Mouse (Mus musculus) limb, embryonic 13.5 days (tissue): ENCODE measurements at regions not wholly inside any gene's neighbourhood (a gene's known extent, or its start where the extent isn't known, plus 50 kb on each side); places are given as distances from the start of the nearest gene placed in this dataset.

ENCODE experiments used
- ATAC-seq: fragments of 200-750 bp; cut with Nextera tagmentation; 2 replicates; pipeline ENCODE4 v1.8.0; 2017; ENCODE audit warnings: low read depth, moderate number of reproducible peaks, moderate TSS enrichment; ENCODE audit not compliant: low FRiP score
- H3K27ac ChIP-seq: fragments of 300-500 bp; sonication (generic); 2 replicates; pipeline ENCODE4 v1.5.1; 2015; ENCODE audit warnings: inconsistent platforms, mild to moderate bottlenecking, moderate library complexity
- H3K27me3 ChIP-seq: fragments of 300-500 bp; sonication (generic); 2 replicates; pipeline ENCODE4 v1.6.1; 2015; ENCODE audit warnings: mild to moderate bottlenecking, inconsistent platforms
- H3K36me3 ChIP-seq: fragments of 300-500 bp; sonication (generic); 2 replicates; pipeline ENCODE4 v1.6.1; 2015; ENCODE audit warnings: inconsistent platforms, mild to moderate bottlenecking, moderate library complexity
- H3K4me1 ChIP-seq: fragments of 300-500 bp; sonication (generic); 2 replicates; pipeline ENCODE4 v1.6.1; 2015; ENCODE audit warnings: inconsistent platforms
- H3K4me2 ChIP-seq: fragments of 300-500 bp; sonication (generic); replicated peaks from 2 replicates; pipeline ENCODE4 v1.6.1; 2015; ENCODE audit warnings: inconsistent platforms, mild to moderate bottlenecking, moderate library complexity
- H3K4me3 ChIP-seq: fragments of 300-500 bp; sonication (generic); 2 replicates; pipeline ENCODE4 v1.5.1; 2015; ENCODE audit warnings: moderate library complexity, mild to moderate bottlenecking, inconsistent platforms
- H3K9ac ChIP-seq: fragments of 300-500 bp; sonication (generic); 2 replicates; pipeline ENCODE4 v1.6.1; 2015; ENCODE audit warnings: mild to moderate bottlenecking, inconsistent platforms
- H3K9me3 ChIP-seq: fragments of 300-500 bp; sonication (generic); 2 replicates; pipeline ENCODE4 v1.6.1; 2016; ENCODE audit warnings: inconsistent platforms
- WGBS: fragments of 180-500 bp; shearing (Covaris S2); methylation state at CpG from one replicate; pipeline ENCODE4 v1.1.7; 2015; 5-methylcytosine and 5-hydroxymethylcytosine counted together

DNA sequence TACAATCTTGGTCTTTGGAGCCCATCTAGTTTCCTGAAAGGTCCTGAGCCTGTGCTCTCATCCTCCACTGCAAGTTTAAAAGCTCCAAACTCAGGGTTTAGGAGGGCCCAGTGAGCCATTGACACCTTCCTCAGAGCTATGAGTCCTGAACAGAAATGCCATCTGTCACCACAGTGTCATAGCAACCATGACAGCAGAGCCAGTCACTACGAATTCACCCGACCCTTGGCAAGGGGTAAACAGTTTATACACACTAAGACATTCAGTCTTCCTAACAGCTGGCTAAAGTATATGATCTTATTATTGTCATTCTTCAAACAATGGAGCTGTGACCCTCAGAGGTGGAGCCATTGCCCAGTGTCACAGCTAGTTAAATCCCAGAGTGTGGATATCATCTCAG lies 163.2 kb upstream of the Sesn3 start:
- no peaks in the 10 kb centered on the region for H3K27me3 ChIP-seq
- no peaks in the 10 kb centered on the region for H3K36me3 ChIP-seq
- no peak overlapping the region for H3K4me3 ChIP-seq
- H3K9me3 ChIP-seq: no peaks in the 10 kb centered on the region
- no peak for ATAC-seq
- H3K4me1 ChIP-seq: 0 out of 2 replicates have a peak, but pooled peaks cover 8% of the 10 kb centered on the region
- H3K9ac ChIP-seq: no peak overlapping the region
- WGBS: 47% methylated on average over 2 of the region's 2 CpGs
- H3K4me2 ChIP-seq: no peak overlapping the region
- no peak overlapping the region for H3K27ac ChIP-seq

GRCm38 (mm10) chr9:14115521-14115920 lies 159.3 kb upstream of the Sesn3 start:
- 73% methylated on average over 3 of the region's 3 CpGs for WGBS
- no peak for ATAC-seq
- Histone ChIP-seq H3K27ac (no peak overlapping the region), H3K4me3 (no peak overlapping the region), H3K9ac (no peak overlapping the region), H3K27me3 (no peaks in the 10 kb centered on the region), H3K4me1 (no peaks in the 10 kb centered on the region), H3K4me2 (no peak overlapping the region), H3K9me3 (no peaks in the 10 kb centered on the region), H3K36me3 (no peaks in the 10 kb centered on the region)

DNA sequence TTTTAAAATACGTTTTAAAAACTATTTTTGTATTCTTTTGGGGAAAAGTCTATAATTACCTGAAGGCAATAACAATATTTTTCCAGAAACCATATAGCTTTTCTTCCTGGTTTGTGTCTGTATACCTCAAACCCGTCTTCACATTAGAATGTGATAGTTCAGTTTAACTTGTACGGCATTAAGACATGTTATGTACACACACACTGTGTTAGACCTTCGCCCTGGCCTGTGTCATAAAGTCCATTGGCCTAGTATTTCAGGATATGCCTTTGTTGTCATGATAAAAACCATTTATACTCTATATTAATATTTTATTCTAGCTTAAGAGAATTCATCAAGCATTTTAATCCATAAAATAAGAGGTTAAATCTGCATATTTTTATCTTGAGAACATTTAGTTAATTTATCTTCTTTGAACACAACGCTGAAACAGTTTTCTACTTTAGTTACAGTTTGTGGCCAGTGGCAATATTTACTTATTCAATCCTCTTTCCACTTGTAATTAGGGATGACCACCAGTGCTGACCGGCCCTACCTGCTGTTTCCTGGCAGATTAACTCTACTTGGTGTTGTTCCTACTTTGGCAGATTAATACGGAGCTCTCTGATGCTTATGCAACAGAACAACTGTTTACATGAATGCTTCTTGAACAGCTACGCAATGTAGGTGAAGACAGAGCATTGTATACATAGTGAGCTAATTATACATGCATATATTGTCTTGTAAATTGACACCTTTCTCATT lies 158.6 kb upstream of the Sesn3 start:
- ATAC-seq: no peak
- Histone ChIP-seq H3K27me3 (no peaks in the 10 kb centered on the region), H3K4me3 (no peak overlapping the region), H3K4me2 (no peak overlapping the region), H3K4me1 (no peaks in the 10 kb centered on the region), H3K9ac (no peak overlapping the region), H3K27ac (no peak overlapping the region), H3K9me3 (no peaks in the 10 kb centered on the region), H3K36me3 (no peaks in the 10 kb centered on the region)
- 80% methylated on average over 8 of the region's 8 CpGs for whole genome bisulfite sequencing

DNA sequence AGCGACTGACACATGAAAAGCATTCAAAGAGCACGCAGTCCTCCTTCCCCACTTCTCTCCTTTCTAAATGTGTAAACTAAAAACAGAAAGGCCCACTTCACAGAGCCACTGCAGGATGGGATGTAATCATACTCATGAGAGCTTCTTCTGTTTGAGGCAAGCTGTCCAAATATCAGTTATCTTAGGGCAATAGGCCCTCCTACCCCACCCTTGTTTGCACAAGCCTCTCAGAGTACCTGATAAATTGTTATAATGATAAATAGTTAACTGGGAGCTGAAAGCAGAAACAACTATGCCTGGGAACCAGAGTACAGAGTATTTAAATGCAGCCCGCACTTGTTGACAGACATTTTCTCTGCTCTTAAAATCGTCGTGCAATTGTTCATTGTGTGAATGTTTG lies 141.5 kb upstream of the Sesn3 start:
- no peak overlapping the region for H3K27ac ChIP-seq
- H3K4me1 ChIP-seq: no peaks in the 10 kb centered on the region
- no peaks in the 10 kb centered on the region for H3K27me3 ChIP-seq
- peaks cover 4% of the 10 kb centered on the region; the same call in 1 of the 2 replicates for H3K9me3 ChIP-seq
- no peak overlapping the region for H3K9ac ChIP-seq
- ATAC-seq: no peak
- 85% methylated on average over 5 of the region's 5 CpGs for WGBS
- no peak overlapping the region for H3K4me3 ChIP-seq
- H3K4me2 ChIP-seq: no peak overlapping the region
- H3K36me3 ChIP-seq: no peaks in the 10 kb centered on the region

DNA sequence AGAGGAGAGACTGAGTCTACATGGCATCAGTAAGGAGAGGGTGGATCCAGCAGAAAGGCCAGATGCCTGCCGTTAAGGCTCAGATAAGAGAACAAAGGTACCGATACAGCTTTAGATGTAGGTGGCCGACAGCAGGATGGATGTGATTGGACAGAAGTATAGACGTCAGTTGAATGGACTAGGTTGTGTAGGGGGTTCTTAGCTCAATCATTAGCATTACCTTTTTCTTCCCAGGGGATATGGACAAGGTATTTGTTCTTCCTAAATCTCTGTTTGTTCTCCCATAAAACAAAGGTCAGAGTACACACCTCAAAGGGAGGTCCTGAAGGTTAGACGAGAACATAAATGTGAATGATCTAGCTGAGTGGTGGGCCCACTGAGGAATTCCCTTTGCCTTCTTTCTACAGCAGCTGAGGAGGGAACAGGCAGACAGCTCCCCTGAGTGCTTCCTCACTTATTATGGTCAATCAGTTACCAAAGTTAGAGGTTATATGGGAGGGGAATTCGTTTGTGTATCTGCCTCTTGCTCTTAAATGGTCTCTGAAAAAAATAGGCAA lies 139.9 kb upstream of the Sesn3 start:
- no peak for ATAC-seq
- H3K27me3 ChIP-seq: no peaks in the 10 kb centered on the region

GRCm38 (mm10) chr9:14141321-14141720 lies 133.5 kb upstream of the Sesn3 start:
- no peak overlapping the region for H3K27ac ChIP-seq
- no peaks in the 10 kb centered on the region for H3K4me1 ChIP-seq
- WGBS: 92% methylated on average over 4 of the region's 4 CpGs
- no peaks in the 10 kb centered on the region for H3K36me3 ChIP-seq
- no peak for ATAC-seq
- H3K9ac ChIP-seq: no peak overlapping the region
- no peaks in the 10 kb centered on the region for H3K9me3 ChIP-seq
- H3K4me3 ChIP-seq: no peak overlapping the region
- H3K4me2 ChIP-seq: no peak overlapping the region
- no peaks in the 10 kb centered on the region for H3K27me3 ChIP-seq

More for the DNA sequence above, 139.9 kb upstream of the Sesn3 start:
- Histone ChIP-seq H3K4me2 (no peak overlapping the region), H3K9ac (no peak overlapping the region), H3K4me1 (no peaks in the 10 kb centered on the region), H3K27ac (no peak overlapping the region), H3K4me3 (no peak overlapping the region), H3K9me3 (peaks cover 4% of the 10 kb centered on the region; the same call in 1 of the 2 replicates), H3K36me3 (no peaks in the 10 kb centered on the region)
- WGBS: 66% methylated on average over 6 of the region's 6 CpGs

- no peaks in the 10 kb centered on the region for H3K4me1 ChIP-seq
- no peak overlapping the region for H3K4me2 ChIP-seq
- WGBS: 49% methylated on average over 2 of the region's 2 CpGs
- ATAC-seq: no peak
- H3K9me3 ChIP-seq: no peaks in the 10 kb centered on the region
- no peaks in the 10 kb centered on the region for H3K27me3 ChIP-seq
- H3K4me3 ChIP-seq: no peak overlapping the region
- H3K36me3 ChIP-seq: no peaks in the 10 kb centered on the region
- H3K9ac ChIP-seq: no peak overlapping the region
- H3K27ac ChIP-seq: no peak overlapping the region
Measured at GRCm38 (mm10) chr9:14143988-14144387, 130.9 kb upstream of the Sesn3 start.

- H3K9me3 ChIP-seq: no peaks in the 10 kb centered on the region
- no peak overlapping the region for H3K9ac ChIP-seq
- WGBS: 83% methylated on average over 7 of the region's 7 CpGs
- no peak overlapping the region for H3K4me3 ChIP-seq
- no peak for ATAC-seq
- no peak overlapping the region for H3K27ac ChIP-seq
- no peaks in the 10 kb centered on the region for H3K36me3 ChIP-seq
- no peak overlapping the region for H3K4me2 ChIP-seq
- 0 out of 2 replicates have a peak, but pooled peaks cover 5% of the 10 kb centered on the region for H3K27me3 ChIP-seq
- H3K4me1 ChIP-seq: peaks cover 4% of the 10 kb centered on the region; the same call in 1 of the 2 replicates
Measured at GRCm38 (mm10) chr9:14147088-14147487, 127.8 kb upstream of the Sesn3 start.

DNA sequence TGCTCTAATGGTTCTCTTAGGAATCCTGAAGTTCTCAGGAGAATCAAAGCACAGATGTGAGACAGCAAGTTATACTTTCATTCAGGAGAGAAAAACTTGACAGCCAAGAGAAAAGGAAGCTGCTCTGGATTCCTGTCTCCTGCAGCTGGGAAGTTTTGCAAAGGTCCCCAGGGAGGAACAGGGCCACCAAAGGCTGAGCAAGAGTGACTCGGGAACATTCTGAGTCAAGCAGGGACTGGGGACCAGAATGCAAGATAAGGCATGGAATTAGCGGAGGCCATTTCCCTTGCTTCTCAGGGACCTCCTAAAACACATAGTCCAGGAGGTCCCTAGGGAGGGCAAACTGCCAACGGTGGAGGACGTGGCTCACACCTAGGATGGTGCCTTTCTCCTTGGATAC lies 127.1 kb upstream of the Sesn3 start:
- Histone ChIP-seq H3K9ac (no peak overlapping the region), H3K36me3 (no peaks in the 10 kb centered on the region), H3K27ac (no peak overlapping the region), H3K4me2 (no peak overlapping the region), H3K9me3 (no peaks in the 10 kb centered on the region), H3K4me1 (peaks cover 4% of the 10 kb centered on the region; the same call in 1 of the 2 replicates), H3K27me3 (0 out of 2 replicates have a peak, but pooled peaks cover 5% of the 10 kb centered on the region), H3K4me3 (no peak overlapping the region)
- ATAC-seq: no peak
- WGBS: 55% methylated on average over 4 of the region's 4 CpGs

DNA sequence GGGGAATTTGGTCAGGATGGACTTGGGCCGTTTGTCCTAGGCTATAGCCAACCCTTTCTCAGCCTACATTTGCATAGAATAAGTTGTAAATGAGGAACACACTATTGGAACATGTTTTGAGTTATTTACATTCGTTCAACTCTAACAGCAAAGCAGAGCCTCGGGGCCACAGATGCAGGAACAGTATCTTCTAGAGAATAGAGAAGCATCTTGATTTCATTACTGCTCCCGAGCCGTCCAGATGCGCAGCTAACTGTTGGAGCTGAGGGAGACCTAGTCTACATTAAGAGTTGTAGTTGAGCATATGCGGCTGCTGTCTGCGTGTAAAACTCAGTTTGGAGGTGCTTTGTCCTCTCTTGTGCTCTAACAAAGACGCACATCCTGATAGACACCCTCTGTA lies 124.6 kb upstream of the Sesn3 start:
- Histone ChIP-seq H3K27ac (no peak overlapping the region), H3K9me3 (no peaks in the 10 kb centered on the region), H3K9ac (no peak overlapping the region), H3K27me3 (0 out of 2 replicates have a peak, but pooled peaks cover 5% of the 10 kb centered on the region), H3K4me3 (no peak overlapping the region), H3K4me2 (no peak overlapping the region), H3K36me3 (no peaks in the 10 kb centered on the region), H3K4me1 (peaks cover 4% of the 10 kb centered on the region; the same call in 1 of the 2 replicates)
- 0 out of 2 replicates have a peak, but pooled peaks have one; percentile 19 for ATAC-seq
- WGBS: 46% methylated on average over 9 of the region's 9 CpGs

DNA sequence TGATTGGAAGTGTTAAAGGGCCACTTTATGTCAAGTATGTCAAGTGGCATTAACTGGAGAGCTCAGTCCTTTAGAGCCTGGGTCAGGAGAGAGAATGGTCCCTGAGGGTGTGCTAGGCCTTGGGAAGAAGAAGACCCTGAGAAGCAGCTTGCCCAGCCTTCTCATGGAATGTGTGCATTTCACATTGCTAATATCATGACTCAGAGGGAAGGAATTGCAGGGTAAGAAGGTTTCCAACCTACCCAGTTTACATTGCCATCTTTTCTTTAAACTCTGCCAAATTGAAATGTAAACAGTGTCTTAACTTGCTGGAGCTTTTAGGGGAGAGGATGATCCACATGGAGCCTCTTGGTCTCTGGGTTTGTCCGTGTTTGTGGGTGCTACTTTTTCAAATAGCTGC lies 117.9 kb upstream of the Sesn3 start:
- H3K36me3 ChIP-seq: no peaks in the 10 kb centered on the region
- WGBS: 60% methylated on average over 1 of the region's 1 CpGs
- H3K9ac ChIP-seq: no peak overlapping the region
- H3K4me2 ChIP-seq: no peak overlapping the region
- no peak for ATAC-seq
- no peak overlapping the region for H3K27ac ChIP-seq
- H3K9me3 ChIP-seq: 0 out of 2 replicates have a peak, but pooled peaks cover 8% of the 10 kb centered on the region
- no peak overlapping the region for H3K4me3 ChIP-seq
- H3K27me3 ChIP-seq: no peaks in the 10 kb centered on the region
- H3K4me1 ChIP-seq: peaks cover 17% of the 10 kb centered on the region; the same call in 1 of the 2 replicates

DNA sequence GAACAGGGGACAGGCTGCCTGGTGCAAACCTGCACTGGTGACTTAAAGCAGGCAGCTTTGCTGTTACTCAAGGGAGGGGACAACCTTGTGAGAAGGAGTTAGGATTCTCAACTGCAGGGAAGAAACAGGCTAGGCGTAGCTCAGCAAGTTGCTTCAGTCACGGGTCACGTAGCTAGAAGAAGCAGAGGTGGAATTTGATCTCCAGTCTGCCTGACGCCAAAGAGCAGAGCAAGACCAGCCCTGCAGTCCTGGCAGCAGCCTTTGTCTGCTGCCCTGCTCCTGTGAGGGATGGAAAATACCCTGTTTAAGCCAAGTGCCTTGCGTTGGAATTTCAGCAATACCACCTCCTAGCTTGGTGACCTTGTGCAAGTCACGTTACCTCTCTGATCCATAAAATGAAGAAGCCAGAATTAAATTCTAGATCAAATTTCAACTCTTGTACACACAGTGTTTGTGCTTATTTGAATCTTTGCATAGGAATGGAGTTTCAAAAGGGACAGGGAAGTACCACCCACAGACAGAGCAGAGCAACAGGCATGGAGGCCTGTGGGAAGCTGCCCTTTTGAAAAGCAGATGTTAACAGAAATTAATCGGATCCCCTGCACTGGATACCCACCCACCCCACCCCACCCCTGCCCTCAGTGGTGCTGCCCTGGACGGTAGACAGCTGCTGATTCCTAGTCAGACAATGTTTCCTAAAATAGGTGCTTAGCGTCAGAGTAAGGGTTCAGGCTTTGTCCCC lies 116.6 kb upstream of the Sesn3 start:
- 35% methylated on average over 9 of the region's 9 CpGs for WGBS
- ATAC-seq: peak; percentile 72
- no peak overlapping the region for H3K4me3 ChIP-seq
- H3K4me2 ChIP-seq: no peak overlapping the region
- H3K27me3 ChIP-seq: no peaks in the 10 kb centered on the region
- H3K9me3 ChIP-seq: peaks cover 14% of the 10 kb centered on the region
- H3K4me1 ChIP-seq: peaks cover 17% of the 10 kb centered on the region; the same call in 1 of the 2 replicates
- H3K27ac ChIP-seq: no peak overlapping the region
- no peak overlapping the region for H3K9ac ChIP-seq
- H3K36me3 ChIP-seq: no peaks in the 10 kb centered on the region
